Mouse (Mus musculus): Measurements from ENCODE around the gene Pank2.
"Not testable (repeated sequence)": the region's sequence is repeated elsewhere in the genome, so short reads cannot be mapped to it uniquely, and the experiment has no call there.

Pank2 gene

DNA sequence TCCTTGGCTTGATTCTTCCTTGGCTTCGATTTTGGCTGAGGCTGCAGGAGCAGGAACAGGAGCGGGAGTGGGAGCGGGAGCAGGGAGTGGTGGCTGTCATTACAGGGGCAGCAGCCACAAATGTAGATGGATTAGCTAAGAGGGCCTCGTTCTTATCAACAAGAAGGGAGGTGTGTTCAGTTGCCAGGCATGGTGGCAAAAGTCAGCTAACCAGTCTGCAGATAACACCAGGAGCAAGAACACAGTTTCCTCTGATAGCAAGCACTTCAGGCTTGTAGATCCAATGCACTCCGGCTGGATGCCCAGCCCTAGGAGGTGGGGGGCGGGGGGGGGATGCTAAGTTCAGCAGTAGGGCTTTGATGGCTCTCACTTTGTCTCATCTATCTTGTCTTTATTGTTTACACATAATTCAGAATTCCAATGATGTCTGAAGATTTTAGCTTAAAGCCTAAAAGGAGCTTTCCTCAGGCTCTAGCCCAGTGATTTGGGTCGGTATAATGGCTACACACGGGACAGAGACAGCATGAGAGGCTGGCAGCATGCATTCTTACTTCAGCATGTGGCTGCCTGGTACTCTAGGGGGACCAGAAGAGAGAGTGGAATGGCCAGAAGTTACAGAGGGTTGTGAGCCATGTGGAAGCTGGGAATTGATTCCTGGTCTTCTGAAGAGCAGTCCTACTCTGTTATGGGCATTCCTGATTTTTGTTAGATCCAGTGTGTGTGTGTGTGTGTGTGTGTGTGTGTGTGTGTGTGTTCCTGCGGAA, 1.6 kb upstream of the Pank2 start:
- DNase-seq (ENCODE audit: low read depth) = no peak

DNA sequence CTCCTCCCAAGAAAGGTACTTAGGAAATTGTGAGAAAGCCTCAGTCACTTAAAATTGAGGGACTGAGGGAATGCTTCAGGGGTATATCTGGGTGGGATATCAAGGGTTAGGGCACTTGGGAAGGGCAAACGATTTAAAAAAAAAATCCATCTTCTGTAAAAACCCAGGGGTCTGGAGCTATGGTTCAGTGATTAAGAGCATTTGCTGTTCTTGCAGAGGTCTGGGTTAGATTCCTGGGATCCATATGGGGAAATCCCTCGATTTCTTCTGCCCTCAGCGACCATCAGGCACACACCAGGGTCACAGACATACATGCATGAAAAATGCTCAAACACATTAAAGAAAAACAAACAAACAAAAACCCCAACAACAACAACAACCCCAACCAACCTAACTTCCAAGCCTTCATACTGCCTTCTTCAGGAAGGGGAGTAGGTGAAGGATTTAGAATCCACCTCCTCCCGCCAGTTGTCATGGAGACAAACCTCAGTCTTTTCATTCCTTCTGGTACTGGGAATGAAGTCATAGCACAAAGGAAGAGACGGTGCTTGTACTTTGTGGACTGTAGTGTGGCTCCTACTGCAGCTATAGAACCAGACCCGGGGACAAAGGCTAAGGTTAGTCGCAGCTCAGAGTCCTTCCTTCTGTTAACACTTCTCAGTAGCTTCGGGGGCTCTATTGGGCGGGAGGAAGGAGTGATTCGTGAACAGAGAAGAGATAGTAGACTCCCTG, 648 bp upstream of the Pank2 start:
- no peak for DNase-seq (ENCODE audit: low read depth)

DNA sequence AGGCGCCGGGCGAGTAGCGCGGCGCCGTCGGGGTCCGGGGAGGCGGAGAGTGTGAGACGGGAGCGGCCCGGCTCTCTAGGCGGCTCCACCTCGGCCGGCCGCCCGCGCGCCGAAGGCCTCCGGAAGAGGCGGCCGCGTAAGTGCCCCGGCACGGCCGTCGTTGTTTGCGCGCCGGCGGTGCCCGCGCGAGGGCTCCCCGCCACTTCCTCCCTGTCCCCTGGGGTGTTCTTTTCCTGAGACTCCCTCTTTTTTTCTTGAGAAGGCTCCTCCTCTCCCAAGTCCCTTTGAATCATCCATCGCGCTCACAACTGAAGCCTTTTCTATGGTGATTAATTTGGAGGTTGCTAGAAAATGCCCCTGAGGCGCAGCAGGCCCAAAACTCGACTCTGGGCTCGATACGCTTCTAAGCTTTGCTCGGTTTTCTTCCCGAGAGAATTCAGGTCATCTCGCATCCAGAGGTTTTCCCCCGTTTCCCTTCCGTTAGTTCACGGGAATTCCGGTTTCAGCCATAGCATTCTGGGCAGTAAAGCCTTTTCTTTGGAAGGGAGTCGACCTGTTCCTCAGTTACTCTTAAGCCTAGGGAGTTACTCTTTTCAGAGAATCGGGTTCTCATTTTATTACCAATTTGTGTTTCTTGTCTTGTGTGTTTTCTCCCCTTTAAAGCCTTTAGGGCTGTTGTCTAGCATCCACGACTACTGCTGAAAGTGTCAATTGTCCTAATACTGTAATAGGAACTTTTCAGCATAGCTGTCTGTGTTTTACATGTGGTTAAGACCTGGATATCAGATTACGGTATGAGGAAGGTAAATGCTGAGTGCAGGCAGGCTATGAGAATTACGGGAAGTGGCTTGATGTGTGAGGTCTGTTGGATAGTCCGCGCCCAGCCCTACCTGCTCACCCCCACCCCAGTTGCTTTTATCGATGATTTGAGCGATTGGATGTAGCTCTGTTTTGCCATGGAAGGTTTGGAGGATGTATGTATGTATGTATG, 680 bp downstream of the Pank2 start:
- peak; percentile 87 for DNase-seq (ENCODE audit: low read depth)

DNA sequence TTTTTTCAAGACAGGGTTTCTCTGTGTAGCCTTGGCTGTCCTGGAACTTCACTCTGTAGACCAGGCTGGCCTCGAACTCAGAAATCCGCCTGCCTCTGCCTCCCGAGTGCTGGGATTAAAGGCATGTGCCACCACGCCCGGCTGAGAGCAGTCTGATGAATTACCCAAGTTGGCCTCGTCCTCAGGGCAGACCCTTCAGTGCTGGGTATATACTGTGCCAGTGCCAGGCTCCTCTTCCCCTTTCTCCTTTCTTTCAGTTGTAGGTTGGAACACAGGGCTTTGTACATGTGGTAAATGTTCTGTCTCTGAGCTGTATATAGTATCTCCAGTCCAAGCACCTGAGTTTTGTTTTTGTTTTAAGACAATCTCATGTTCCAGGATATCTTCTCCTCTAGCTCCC, 1.7 kb downstream of the Pank2 start:
- no peak for DNase-seq (ENCODE audit: low read depth)

DNA sequence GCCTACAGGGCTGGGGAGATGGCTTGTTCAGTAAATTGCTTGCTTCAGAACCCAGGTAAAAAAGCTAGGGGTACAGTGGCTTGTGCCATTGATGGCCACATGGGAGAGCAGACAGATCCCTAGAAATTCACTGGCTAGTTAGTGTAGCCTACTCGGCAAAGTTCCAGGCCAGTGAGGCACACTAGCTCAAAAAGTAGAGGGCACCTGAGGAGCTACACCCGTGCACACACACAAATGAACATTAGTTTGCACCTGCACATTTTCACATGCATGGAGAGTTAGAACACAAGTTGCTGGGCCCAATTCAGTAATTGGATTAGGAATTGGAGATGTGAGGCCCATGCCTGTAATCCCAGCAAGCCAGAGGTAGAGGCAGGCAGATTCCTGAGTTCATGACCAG, 2.8 kb downstream of the Pank2 start:
- DNase-seq (ENCODE audit: low read depth) = no peak

DNA sequence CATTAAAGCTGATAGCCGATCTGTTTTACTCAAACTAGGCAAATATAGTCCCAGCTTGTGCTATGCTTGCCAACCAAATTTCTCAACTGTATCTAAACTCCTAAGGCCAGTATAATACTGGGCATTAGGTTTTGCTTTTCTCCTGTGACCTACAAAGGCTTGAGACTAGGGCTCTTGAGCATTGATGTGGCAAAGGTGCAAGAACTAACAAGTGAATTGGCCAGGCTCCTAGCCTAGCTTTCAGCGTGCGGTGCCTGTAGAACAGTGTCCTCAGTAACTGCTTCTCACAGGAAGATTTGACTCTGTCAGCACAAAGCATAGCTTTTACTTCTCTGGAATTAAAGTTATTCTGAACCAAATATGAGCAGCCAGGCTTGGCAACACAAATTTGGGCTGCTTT, 13.2 kb downstream of the Pank2 start:
- DNase-seq (ENCODE audit: low read depth) = no peak

DNA sequence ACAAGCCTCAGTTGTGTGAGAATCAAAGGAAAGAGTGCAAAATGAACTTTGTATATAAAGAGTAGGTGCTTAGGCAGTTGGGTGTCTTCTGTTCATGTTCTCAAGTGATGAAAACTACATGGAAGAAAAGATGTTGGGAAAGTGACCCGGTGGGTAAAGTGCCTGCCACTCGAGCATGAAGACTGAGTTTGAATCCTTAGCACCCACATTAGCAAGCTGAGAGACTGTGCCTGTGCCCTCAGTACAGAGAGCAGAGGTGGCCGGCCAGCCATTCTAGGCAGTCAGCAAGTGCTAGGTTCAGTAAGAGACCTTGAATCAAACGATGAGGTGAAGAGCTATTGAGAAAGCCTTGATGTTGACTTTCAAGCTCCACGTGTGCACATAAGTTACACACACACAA, 14.4 kb downstream of the Pank2 start:
- no peak for DNase-seq (ENCODE audit: low read depth)

DNA sequence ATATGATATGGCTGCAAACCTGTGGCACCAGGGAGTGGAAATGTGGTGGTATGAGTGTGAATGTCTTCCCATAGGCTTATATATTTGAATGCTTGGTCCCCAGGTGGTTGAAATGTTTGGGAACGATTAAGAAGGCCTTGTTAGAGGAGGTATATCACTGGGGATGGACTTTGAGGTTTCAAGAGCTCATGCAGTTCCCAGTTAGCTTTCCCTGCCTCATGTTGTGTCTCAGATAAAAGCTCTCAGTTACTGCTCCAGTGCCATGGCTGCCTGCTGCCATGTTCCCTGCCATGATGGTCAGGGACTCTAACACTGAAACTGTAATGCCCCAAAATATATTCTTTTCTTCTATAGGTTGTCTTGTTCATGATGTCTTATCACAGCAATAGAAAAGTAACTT, 19.3 kb downstream of the Pank2 start:
- DNase-seq (ENCODE audit: low read depth) = no peak

DNA sequence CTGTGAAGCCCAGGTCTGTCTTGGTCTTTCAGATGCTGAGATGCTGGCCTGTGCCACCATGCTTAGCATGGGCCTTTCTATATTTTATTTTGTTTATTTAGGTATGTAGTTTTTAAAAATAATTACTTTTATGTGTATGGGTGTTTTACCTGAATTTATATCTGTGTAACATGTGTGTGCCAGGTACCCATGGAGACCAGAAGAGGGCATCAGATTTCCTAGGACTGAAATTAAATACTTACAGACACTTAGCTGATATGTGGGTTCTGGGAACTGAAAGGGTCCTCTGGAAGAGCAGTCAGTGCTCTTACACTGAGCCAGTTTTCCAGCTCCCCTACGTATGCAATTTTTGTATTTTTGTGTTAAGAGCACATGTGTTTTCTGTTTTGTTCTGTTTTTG, 24.0 kb downstream of the Pank2 start:
- DNase-seq (ENCODE audit: low read depth) = no peak

DNA sequence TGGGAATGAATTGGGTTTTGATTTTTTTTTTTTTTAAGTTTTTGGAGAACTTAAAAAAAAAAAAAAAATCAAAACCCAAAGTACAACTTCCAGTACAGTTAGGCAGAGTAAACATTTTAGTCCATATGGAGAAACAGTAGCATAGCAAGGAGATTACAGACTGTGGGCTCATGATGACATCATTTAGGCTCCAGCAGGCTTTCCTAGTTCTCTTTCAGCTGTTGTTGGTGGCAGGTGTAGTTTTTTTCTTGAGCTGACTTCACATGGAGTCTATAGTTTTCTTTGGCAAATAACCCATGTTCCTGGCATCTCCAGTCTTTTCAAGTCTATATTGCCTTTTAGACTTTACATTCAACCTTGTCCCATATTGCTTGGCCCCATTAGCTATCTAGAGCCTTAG, 28.4 kb downstream of the Pank2 start:
- DNase-seq (ENCODE audit: low read depth) = no peak

DNA sequence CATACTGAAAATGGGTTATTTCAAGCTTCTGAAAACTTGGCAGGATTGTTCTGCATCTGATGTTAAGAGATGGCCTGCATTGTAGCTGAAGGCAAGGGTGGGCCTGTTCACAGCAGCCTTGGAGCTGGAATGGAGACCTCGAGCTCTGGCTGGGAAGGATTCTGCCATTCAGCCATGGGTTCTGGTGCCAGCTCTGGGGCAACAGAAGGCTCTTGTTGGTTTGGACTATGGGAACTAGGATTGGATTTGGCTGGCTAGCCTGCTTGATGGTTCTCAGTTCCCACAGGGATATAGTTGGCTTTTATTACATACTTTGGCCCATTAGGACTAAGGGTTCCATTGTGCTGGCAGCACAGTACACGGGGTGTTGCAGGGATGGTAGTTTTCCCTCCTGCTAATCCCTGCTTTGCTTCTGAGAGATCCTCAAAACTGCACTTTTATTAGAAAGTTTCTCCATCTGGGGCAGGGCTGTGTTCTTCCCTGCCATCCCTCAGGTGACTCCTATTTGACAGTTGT, 34.5 kb downstream of the Pank2 start:
- no peak for DNase-seq (ENCODE audit: low read depth)

DNA sequence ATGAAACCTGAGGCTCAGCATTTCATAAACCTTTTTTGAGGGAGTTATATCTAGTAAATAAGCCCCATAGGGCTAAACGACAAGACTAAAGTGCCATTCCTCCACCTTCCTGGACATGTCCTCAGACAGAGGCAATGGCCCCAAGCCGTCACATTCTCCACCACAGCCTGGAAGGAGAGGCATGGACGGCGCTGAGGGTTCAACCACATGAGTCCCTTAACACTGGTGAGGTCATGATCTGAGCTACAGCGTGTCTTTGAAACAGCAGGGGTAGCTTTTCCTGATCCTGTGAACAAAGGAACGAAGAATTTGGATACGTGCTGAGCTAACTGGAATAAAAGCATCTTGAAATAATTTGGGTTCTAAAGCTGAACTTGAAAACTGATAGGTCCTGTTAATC, 36.4 kb downstream of the Pank2 start:
- DNase-seq (ENCODE audit: low read depth) = not testable (repeated sequence)

DNA sequence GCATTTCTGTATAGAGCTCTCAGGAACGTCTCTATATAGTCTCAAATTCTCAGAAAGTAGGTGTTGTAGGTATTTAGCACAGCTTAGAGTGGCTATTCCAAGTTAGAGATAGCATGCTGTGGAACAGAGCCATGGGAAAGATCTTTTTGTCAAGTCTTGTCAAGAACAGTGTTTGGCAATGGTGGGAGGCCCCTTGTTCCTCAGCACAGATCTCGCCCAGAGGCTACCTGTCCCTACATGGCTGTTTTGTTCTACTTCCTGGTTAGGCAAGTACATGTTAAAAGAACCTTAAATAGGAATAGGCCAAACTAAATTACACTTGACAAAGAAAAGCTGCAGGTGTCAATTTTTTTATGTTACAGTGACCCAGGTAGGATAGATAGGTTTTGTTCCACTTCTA, 38.2 kb downstream of the Pank2 start:
- DNase-seq (ENCODE audit: low read depth) = no peak

DNA sequence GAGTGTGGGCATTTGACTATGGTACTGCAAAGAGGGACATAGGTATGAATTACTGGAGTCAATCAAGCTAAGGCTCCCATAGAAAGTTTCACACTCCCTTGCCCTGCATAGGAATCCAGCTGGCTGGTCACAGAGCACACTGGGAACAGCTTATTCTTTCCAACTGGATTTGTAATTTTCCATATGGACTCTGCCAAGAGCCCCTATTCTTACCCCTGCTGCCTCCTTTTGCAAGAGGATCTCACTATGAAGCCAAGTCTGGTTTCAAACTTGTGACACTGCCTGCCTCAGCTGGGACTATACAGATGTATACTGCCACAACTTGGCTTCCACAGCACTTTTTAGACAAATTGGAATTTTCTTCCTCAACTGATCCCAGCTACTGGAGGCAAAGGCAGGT, 39.3 kb downstream of the Pank2 start:
- no peak for DNase-seq (ENCODE audit: low read depth)

DNA sequence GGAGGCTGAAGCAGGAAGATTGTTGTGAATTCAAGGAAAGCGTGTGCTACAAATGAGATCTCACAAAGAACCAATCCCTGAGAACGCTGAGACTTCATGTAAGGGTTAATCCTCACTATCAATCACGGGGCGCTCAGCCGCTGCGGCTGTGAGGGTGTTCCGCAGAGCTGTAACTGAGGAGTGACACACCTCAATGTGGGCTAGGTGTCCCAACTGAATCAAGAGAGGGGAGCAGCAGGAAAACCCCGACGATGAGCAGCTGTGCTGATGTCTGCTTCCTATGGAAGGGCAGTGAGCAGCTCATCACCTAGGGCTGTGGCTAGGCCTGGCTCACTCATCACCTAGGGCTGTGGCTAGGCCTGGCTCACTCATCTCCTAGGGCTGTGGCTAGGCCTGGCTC, 42.2 kb downstream of the Pank2 start:
- no peak for DNase-seq (ENCODE audit: low read depth)

DNA sequence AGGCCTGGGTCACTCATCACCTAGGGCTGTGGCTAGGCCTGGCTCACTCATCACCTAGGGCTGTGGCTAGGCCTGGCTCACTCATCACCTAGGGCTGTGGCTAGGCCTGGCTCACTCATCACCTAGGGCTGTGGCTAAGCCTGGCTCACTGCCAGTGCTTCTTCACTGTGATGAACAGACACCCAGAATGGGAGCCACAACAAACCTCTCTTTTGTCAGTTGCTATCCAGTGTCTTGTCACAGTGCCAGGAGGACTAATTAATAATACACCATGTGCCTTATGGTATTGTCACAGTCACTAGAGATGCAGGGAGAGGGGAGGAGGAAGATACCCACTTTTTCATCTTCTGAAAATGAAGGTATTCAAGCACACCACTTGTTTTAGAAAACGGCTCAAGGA, 42.9 kb downstream of the Pank2 start:
- DNase-seq (ENCODE audit: low read depth) = not testable (repeated sequence)

DNA sequence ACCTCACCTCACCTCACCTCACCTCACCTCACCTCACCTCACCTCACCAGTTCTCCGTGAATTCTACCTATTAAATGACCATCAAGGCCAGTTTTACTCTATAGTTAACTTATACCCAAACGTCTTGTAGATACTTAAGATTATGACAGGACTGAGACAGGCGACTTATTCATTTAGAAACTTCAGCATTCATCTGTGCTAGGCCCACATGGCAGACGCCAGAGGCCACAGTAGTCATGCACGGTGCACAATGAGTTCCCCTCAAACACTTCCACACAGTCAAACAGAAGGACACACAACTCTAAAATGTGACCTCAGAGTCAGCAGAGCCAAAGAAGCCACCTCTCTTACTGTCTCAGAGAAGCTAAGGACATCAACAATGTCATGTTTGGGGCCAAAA, 45.1 kb downstream of the Pank2 start:
- no peak for DNase-seq (ENCODE audit: low read depth)

DNA sequence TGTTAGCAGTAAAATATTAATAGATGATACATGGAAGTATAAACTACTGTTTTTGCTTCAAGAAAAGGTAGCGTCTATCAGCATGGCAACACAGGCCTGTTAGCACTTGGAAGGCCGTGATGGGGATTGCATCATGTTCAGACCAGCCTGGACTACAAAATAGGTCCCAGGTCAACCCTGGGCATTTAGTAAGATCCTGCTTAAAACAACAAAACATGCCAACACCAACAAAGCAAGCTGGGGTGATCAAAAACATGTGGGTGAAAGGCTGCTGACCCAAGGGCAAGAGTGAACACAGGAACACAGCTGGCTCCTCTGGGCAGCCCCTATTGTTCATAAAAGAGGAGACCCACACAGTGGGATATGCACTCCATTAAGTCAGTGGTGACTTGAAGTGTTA, 45.5 kb downstream of the Pank2 start:
- no peak for DNase-seq (ENCODE audit: low read depth)

DNA sequence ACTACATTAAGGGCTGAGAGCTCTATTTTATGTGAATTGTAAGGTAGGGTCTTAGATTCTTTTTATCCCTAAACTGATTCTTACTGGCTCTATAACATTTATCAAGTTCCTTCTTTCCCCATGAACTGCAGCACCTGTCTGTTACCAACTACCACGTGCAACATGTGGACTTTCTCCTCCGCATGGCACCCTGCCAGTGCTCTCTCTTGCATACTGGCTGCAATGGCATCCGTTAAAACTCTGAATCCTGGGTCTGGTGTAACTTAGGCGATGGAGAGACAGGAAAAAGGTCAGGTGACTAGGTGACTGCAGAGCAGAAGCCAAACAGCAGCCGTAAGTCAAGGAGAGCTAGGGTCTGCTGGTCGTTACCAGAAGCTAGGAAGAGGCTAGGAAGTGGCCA, 47.0 kb downstream of the Pank2 start:
- DNase-seq (ENCODE audit: low read depth) = no peak

DNA sequence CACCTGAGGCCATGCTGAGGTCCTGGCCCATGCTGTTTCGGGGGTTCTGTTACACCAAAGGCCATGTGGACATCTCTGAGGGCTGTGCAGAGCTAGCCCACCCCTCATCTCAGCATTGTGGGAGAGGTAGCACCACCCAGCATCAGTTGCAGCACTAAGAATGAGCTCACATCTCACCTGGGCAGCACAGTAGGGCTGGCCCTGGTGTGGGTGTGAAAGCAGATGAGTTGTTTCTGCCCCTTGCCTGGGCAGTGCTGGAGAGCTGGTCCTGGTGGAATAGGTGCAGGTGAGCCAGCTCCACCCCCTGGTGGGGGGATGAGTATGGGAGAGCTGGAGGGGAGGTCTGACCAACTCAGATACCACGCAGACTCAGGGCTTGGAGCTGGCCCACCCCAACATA, 53.9 kb downstream of the Pank2 start:
- no peak for DNase-seq (ENCODE audit: low read depth)

DNA sequence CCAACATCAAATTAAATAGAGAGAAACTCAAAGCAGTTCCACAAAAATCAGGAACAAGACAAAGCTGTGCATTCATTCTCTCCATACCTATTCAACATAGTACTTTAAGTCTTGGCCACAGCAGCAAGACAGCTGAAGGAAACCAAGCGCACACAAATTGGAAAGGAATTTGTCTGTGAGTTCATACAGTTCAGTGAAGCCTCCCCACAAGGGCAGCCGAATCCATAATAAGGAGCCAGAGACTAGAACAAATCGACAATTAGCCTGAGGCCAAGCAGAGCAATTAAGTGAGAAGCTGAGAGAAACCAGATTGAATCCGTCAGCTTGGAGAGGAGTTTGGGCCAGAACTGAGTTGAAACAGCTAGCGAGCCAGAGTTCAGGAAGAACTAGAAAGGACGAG, 57.1 kb downstream of the Pank2 start:
- DNase-seq (ENCODE audit: low read depth) = no peak

DNA sequence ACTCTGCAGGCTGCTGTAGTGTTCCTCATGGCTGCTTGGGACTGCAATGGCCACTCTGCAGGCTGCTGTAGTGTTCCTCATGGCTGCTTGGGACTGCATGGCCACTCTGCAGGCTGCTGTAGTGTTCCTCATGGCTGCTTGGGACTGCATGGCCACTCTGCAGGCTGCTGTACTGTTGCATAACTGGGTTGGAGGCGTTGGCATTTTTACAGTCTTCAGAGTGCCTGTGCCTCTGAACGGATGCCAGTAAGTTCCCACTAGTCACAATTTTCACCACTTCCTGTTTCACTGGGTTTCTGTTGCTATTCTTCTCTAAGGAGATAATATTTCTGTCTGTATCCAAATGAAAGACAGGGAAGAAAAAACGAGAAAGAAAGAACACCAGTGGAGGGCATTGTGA, 58.9 kb downstream of the Pank2 start:
- peak; percentile 53 for DNase-seq (ENCODE audit: low read depth)

Measured in induced T-regulatory cell, adult 2 months (primary cell).